Mouse (Mus musculus): ENCODE results near the gene 4931406P16Rik. TPM values are rescaled to one million over a fixed set of nuclear protein-coding genes. Genes with fewer than 3 reads are reported as not detected.
"Not testable (repeated sequence)": the region's sequence is repeated elsewhere in the genome, so short reads cannot be mapped to it uniquely, and the experiment has no call there.

Gene 4931406P16Rik
- polyA plus RNA-seq, 1 experiment from 2014 or later, result 32.5 TPM

- H3K4me1 ChIP-seq (replicated peaks); H3K27ac ChIP-seq (replicated peaks); H3K27me3 ChIP-seq; H3K4me3 ChIP-seq; H3K9ac ChIP-seq; H3K4me2 ChIP-seq; ATAC-seq (ENCODE audit: low read depth); H3K9me3 ChIP-seq: not testable (repeated sequence)
- peaks cover 27% of the 10 kb centered on the region for H3K36me3 ChIP-seq
- 92% methylated on average over 1 of the region's 1 CpGs for WGBS
These were observed 23.2 kb upstream of the 4931406P16Rik start for GRCm38 (mm10) chr7:34336545-34336944.

- no peak for ATAC-seq (ENCODE audit: low read depth)
- H3K9me3 ChIP-seq, result no peaks in the 10 kb centered on the region
- H3K9ac ChIP-seq, result no peak overlapping the region
- no peaks in the 10 kb centered on the region for H3K36me3 ChIP-seq
- 62% methylated on average over 3 of the region's 3 CpGs for WGBS
- no peak overlapping the region for H3K4me3 ChIP-seq
- H3K27ac ChIP-seq (replicated peaks), result no peak overlapping the region
- H3K4me2 ChIP-seq, result no peak overlapping the region
- H3K4me1 ChIP-seq (replicated peaks), result no peaks in the 10 kb centered on the region
- H3K27me3 ChIP-seq, result no peaks in the 10 kb centered on the region
These were observed 14.1 kb upstream of the 4931406P16Rik start for GRCm38 (mm10) chr7:34327493-34327892.

- Histone ChIP-seq H3K4me2 (no peak overlapping the region), H3K4me3 (no peak overlapping the region), H3K9me3 (no peaks in the 10 kb centered on the region), H3K9ac (no peak overlapping the region), H3K36me3 (no peaks in the 10 kb centered on the region), H3K27ac (replicated peaks) (no peak overlapping the region), H3K4me1 (replicated peaks) (0 out of 2 replicates have a peak, but pooled peaks cover 3% of the 10 kb centered on the region), H3K27me3 (no peaks in the 10 kb centered on the region)
- 100% methylated on average over 1 of the region's 1 CpGs for WGBS
- no peak for ATAC-seq (ENCODE audit: low read depth)
These were observed 11.5 kb upstream of the 4931406P16Rik start for GRCm38 (mm10) chr7:34324857-34325256.

- Histone ChIP-seq H3K4me3 (no peak overlapping the region), H3K36me3 (no peaks in the 10 kb centered on the region), H3K9me3 (no peaks in the 10 kb centered on the region), H3K9ac (no peak overlapping the region), H3K4me2 (no peak overlapping the region), H3K27me3 (no peaks in the 10 kb centered on the region), H3K4me1 (replicated peaks) (0 out of 2 replicates have a peak, but pooled peaks cover 4% of the 10 kb centered on the region), H3K27ac (replicated peaks) (no peak overlapping the region)
- WGBS, result 91% methylated on average over 2 of the region's 2 CpGs
- ATAC-seq (ENCODE audit: low read depth), result no peak
These were observed 10.7 kb upstream of the 4931406P16Rik start for GRCm38 (mm10) chr7:34324005-34324404.

- no peak overlapping the region for H3K27ac ChIP-seq (replicated peaks)
- 81% methylated on average over 8 of the region's 8 CpGs for WGBS
- ATAC-seq (ENCODE audit: low read depth), result no peak
These were observed 10.0 kb upstream of the 4931406P16Rik start for GRCm38 (mm10) chr7:34323351-34323750.

GRCm38 (mm10) chr7:34321958-34322357 lies 8.6 kb upstream of the 4931406P16Rik start:
- H3K9me3 ChIP-seq, result no peaks in the 10 kb centered on the region
- no peak overlapping the region for H3K4me3 ChIP-seq
- H3K4me2 ChIP-seq, result no peak overlapping the region
- H3K9ac ChIP-seq, result no peak overlapping the region
- WGBS, result 91% methylated on average over 4 of the region's 4 CpGs
- H3K27me3 ChIP-seq, result no peaks in the 10 kb centered on the region
- ATAC-seq (ENCODE audit: low read depth), result no peak
- H3K4me1 ChIP-seq (replicated peaks), result peaks cover 4% of the 10 kb centered on the region; the same call in 1 of the 2 replicates
- no peak overlapping the region for H3K27ac ChIP-seq (replicated peaks)
- H3K36me3 ChIP-seq, result no peaks in the 10 kb centered on the region

More at GRCm38 (mm10) chr7:34323351-34323750, 10.0 kb upstream of the 4931406P16Rik start:
- Histone ChIP-seq H3K27me3 (no peaks in the 10 kb centered on the region), H3K9me3 (no peaks in the 10 kb centered on the region), H3K9ac (no peak overlapping the region), H3K4me2 (no peak overlapping the region), H3K36me3 (no peaks in the 10 kb centered on the region), H3K4me3 (no peak overlapping the region), H3K4me1 (replicated peaks) (peaks cover 4% of the 10 kb centered on the region; the same call in 1 of the 2 replicates)

GRCm38 (mm10) chr7:34321119-34321518 lies 7.8 kb upstream of the 4931406P16Rik start:
- Histone ChIP-seq H3K27ac (replicated peaks) (no peak overlapping the region), H3K9me3 (no peaks in the 10 kb centered on the region), H3K4me1 (replicated peaks) (peaks cover 4% of the 10 kb centered on the region; the same call in 1 of the 2 replicates), H3K27me3 (no peaks in the 10 kb centered on the region), H3K36me3 (no peaks in the 10 kb centered on the region), H3K9ac (no peak overlapping the region), H3K4me2 (no peak overlapping the region), H3K4me3 (no peak overlapping the region)
- no peak for ATAC-seq (ENCODE audit: low read depth)
- 87% methylated on average over 5 of the region's 5 CpGs for WGBS

GRCm38 (mm10) chr7:34319957-34320356 lies 6.6 kb upstream of the 4931406P16Rik start:
- no peaks in the 10 kb centered on the region for H3K9me3 ChIP-seq
- H3K4me3 ChIP-seq, result no peak overlapping the region
- peak; percentile 73; the same call in 1 of the 2 replicates for ATAC-seq (ENCODE audit: low read depth)
- no peaks in the 10 kb centered on the region for H3K27me3 ChIP-seq
- 20% methylated on average over 3 of the region's 3 CpGs for WGBS
- H3K9ac ChIP-seq, result no peak overlapping the region
- no peaks in the 10 kb centered on the region for H3K36me3 ChIP-seq
- H3K27ac ChIP-seq (replicated peaks), result no peak overlapping the region
- H3K4me2 ChIP-seq, result no peak overlapping the region
- peaks cover 4% of the 10 kb centered on the region; the same call in 1 of the 2 replicates for H3K4me1 ChIP-seq (replicated peaks)

- no peak for ATAC-seq (ENCODE audit: low read depth)
- WGBS, result 94% methylated on average over 2 of the region's 2 CpGs
- peaks cover 4% of the 10 kb centered on the region; the same call in 1 of the 2 replicates for H3K4me1 ChIP-seq (replicated peaks)
These were observed 5.8 kb upstream of the 4931406P16Rik start for GRCm38 (mm10) chr7:34319123-34319522.

GRCm38 (mm10) chr7:34317901-34318476 lies 4.6 kb upstream of the 4931406P16Rik start:
- Histone ChIP-seq H3K27ac (replicated peaks) (0 out of 2 replicates have a peak overlapping the region, but pooled peaks have one; percentile 15), H3K27me3 (no peaks in the 10 kb centered on the region), H3K9me3 (no peaks in the 10 kb centered on the region), H3K4me1 (replicated peaks) (peaks cover 4% of the 10 kb centered on the region; the same call in 1 of the 2 replicates), H3K4me3 (no peak overlapping the region), H3K9ac (no peak overlapping the region), H3K4me2 (no peak overlapping the region), H3K36me3 (no peaks in the 10 kb centered on the region)
- 61% methylated on average over 7 of the region's 7 CpGs for WGBS
- no peak for ATAC-seq (ENCODE audit: low read depth)

More at GRCm38 (mm10) chr7:34319123-34319522, 5.8 kb upstream of the 4931406P16Rik start:
- Histone ChIP-seq H3K4me2 (no peak overlapping the region), H3K36me3 (no peaks in the 10 kb centered on the region), H3K27ac (replicated peaks) (no peak overlapping the region), H3K4me3 (no peak overlapping the region), H3K27me3 (no peaks in the 10 kb centered on the region), H3K9ac (no peak overlapping the region), H3K9me3 (no peaks in the 10 kb centered on the region)

- H3K9me3 ChIP-seq, result no peaks in the 10 kb centered on the region
- ATAC-seq (ENCODE audit: low read depth), result peak; percentile 83
These were observed 437 bp downstream of the 4931406P16Rik start for GRCm38 (mm10) chr7:34312786-34313442.

GRCm38 (mm10) chr7:34309186-34309764 lies 4.1 kb downstream of the 4931406P16Rik start:
- no peak overlapping the region for H3K27ac ChIP-seq (replicated peaks)
- H3K27me3 ChIP-seq, result no peaks in the 10 kb centered on the region
- no peaks in the 10 kb centered on the region for H3K36me3 ChIP-seq
- no peak for ATAC-seq (ENCODE audit: low read depth)
- peaks cover 32% of the 10 kb centered on the region for H3K4me1 ChIP-seq (replicated peaks)
- WGBS, result 92% methylated on average over 5 of the region's 5 CpGs
- H3K9ac ChIP-seq, result no peak overlapping the region
- H3K9me3 ChIP-seq, result no peaks in the 10 kb centered on the region
- H3K4me2 ChIP-seq, result no peak overlapping the region
- no peak overlapping the region for H3K4me3 ChIP-seq

More at GRCm38 (mm10) chr7:34312786-34313442, 437 bp downstream of the 4931406P16Rik start:
- whole genome bisulfite sequencing, result under 1% methylated on average over 70 of the region's 73 CpGs
- Histone ChIP-seq H3K27me3 (no peaks in the 10 kb centered on the region), H3K4me2 (peak overlapping the region; percentile 73), H3K4me1 (replicated peaks) (peaks cover 23% of the 10 kb centered on the region), H3K27ac (replicated peaks) (peak overlapping the region; percentile 94), H3K36me3 (no peaks in the 10 kb centered on the region), H3K4me3 (peak overlapping the region; percentile 89), H3K9ac (peak overlapping the region; percentile 92)
